In genomic region chr7:92566775-92567174, GRCm38 (mm10) we compare ENCODE assay signal across 25 mouse cellular contexts.
"Had no signal": no experiment of that assay in that cellular context is flagged by ENCODE, and none has a peak within 500 bp of the region (broad histone marks: within the 10 kb centered on the region; RNA-seq: fewer than 3 reads in every experiment).

No protein-coding gene starts in this region.

- H3K9me3 ChIP-seq: kidney, embryonic 15.5 days; limb, embryonic 13.5 days; liver, embryonic 12.5 days; liver, embryonic 15.5 days; lung, embryonic 15.5 days; megakaryocyte, embryonic 14.5 days; midbrain, embryonic 10.5 days; midbrain, embryonic 13.5 days; neural tube, embryonic 13.5 days had no signal

- H3K9ac ChIP-seq: kidney, embryonic 15.5 days; limb, embryonic 13.5 days; liver, embryonic 12.5 days; liver, embryonic 15.5 days; lung, embryonic 15.5 days; midbrain, embryonic 13.5 days; neural tube, embryonic 13.5 days had no signal

- H3K4me2 ChIP-seq: kidney, embryonic 15.5 days; limb, embryonic 13.5 days; liver, embryonic 12.5 days; liver, embryonic 15.5 days; lung, embryonic 15.5 days; midbrain, embryonic 13.5 days; neural tube, embryonic 13.5 days had no signal

- H3K27me3 ChIP-seq: kidney, embryonic 15.5 days; limb, embryonic 13.5 days; liver, embryonic 12.5 days; liver, embryonic 15.5 days; lung, embryonic 15.5 days; megakaryocyte, embryonic 14.5 days; midbrain, embryonic 13.5 days; neural tube, embryonic 13.5 days had no signal

- H3K27ac ChIP-seq: kidney, embryonic 15.5 days; left cerebral cortex, adult 2 months; limb, embryonic 13.5 days; liver, embryonic 12.5 days; liver, embryonic 15.5 days; lung, embryonic 15.5 days; midbrain, embryonic 10.5 days; midbrain, embryonic 13.5 days; neural tube, embryonic 13.5 days; stomach, postnatal 0 days had no signal

- ATAC-seq: liver, embryonic 12.5 days; midbrain, embryonic 13.5 days; midbrain, embryonic 16.5 days had no signal

- H3K4me1 ChIP-seq: lung, embryonic 15.5 days had no signal

- H3K4me3 ChIP-seq: kidney, embryonic 15.5 days; left cerebral cortex, adult 2 months; limb, embryonic 13.5 days; liver, embryonic 12.5 days; liver, embryonic 15.5 days; lung, embryonic 15.5 days; megakaryocyte, embryonic 14.5 days; midbrain, embryonic 10.5 days; midbrain, embryonic 13.5 days; myocyte; neural tube, embryonic 13.5 days had no signal

- DNase-seq: kidney, adult 8-10 months; kidney, postnatal 14 days; layer of hippocampus, postnatal 36 days; liver; lung, adult 18-20 months; lung, postnatal 10 days; lung, postnatal 36 days; retina, postnatal 1 day; right cerebral cortex, postnatal 25 days; thymus, adult 2 months; thymus, postnatal 14 days; thymus, postnatal 4 days had no signal
